Mouse (Mus musculus) fibroblast of lung, adult 2 months (primary cell): Measurements from ENCODE around the gene Olfr649.

ENCODE experiments used
- DNase-seq: peaks from one replicate; pipeline ENCODE4 v3.0.0-alpha.2; 2011; ENCODE audit warnings: low read depth

Gene Olfr649

GRCm38 (mm10) chr7:104195885-104196284, at the start of gene Olfr649:
Gene Olfr649 (minus strand): TSS chr7:104195985.
- no peak for DNase-seq

GRCm38 (mm10) chr7:104244287-104245181, 48.7 kb upstream of the Olfr649 start, which contains the start of gene Trim34a:
Gene Trim34a (plus strand): TSS chr7:104244457.
- peak; percentile 73 for DNase-seq

- DNase-seq = no peak
Measured at GRCm38 (mm10) chr7:104243616-104244015, 47.8 kb upstream of the Olfr649 start.

- DNase-seq = no peak
Measured at GRCm38 (mm10) chr7:104240857-104241256, 45.1 kb upstream of the Olfr649 start.

GRCm38 (mm10) chr7:104231203-104231602, 35.4 kb upstream of the Olfr649 start:
- no peak for DNase-seq

- DNase-seq = peak; percentile 56
Measured at GRCm38 (mm10) chr7:104218701-104219569, 23.1 kb upstream of the Olfr649 start, which contains the start of gene Trim6. Gene Trim6 (plus strand): TSS chr7:104218793.

- no peak for DNase-seq
Measured at GRCm38 (mm10) chr7:104217881-104218280, 22.1 kb upstream of the Olfr649 start.

- DNase-seq = no peak
Measured at GRCm38 (mm10) chr7:104216011-104216535, 20.3 kb upstream of the Olfr649 start.

- no peak for DNase-seq
Measured at GRCm38 (mm10) chr7:104206197-104206596, 10.4 kb upstream of the Olfr649 start.

GRCm38 (mm10) chr7:104199822-104200221, 4.0 kb upstream of the Olfr649 start:
- DNase-seq = peak; percentile 31

- DNase-seq = no peak
Measured at GRCm38 (mm10) chr7:104191275-104191674, 4.5 kb downstream of the Olfr649 start.

GRCm38 (mm10) chr7:104183292-104183691, 12.5 kb downstream of the Olfr649 start, which contains the start of gene Olfr648:
Gene Olfr648 (minus strand): TSS chr7:104183392.
- no peak for DNase-seq

- no peak for DNase-seq
Measured at GRCm38 (mm10) chr7:104179074-104179473, 16.7 kb downstream of the Olfr649 start.

- DNase-seq = no peak
Measured at GRCm38 (mm10) chr7:104178422-104179054, 17.2 kb downstream of the Olfr649 start.

- no peak for DNase-seq
Measured at GRCm38 (mm10) chr7:104175085-104175484, 20.7 kb downstream of the Olfr649 start.

- DNase-seq = no peak
Measured at GRCm38 (mm10) chr7:104169634-104170204, 26.1 kb downstream of the Olfr649 start.

GRCm38 (mm10) chr7:104167105-104167504, 28.7 kb downstream of the Olfr649 start:
- DNase-seq = no peak

- DNase-seq = no peak
Measured at GRCm38 (mm10) chr7:104150456-104150855, 45.3 kb downstream of the Olfr649 start, which contains the start of gene Ubqlnl. Gene Ubqlnl (minus strand): TSS chr7:104150556.

- DNase-seq = no peak
Measured at GRCm38 (mm10) chr7:104143179-104143578, 52.6 kb downstream of the Olfr649 start, which contains the start of gene Ubqln3. Gene Ubqln3 (minus strand): TSS chr7:104143279.
